Mouse (Mus musculus) midbrain, embryonic 14.5 days (tissue): ENCODE data around the gene Olfr1106. TPM values are rescaled to one million over a fixed set of nuclear protein-coding genes. Genes with fewer than 3 reads are reported as not detected.

ENCODE experiments used
- ATAC-seq: fragments of 200-750 bp; cut with Nextera tagmentation; 2 replicates; pipeline ENCODE4 v1.8.0; 2017; ENCODE audit warnings: moderate number of reproducible peaks, moderate library complexity; ENCODE audit not compliant: low FRiP score, low TSS enrichment
- DNase-seq: peaks from one replicate; pipeline ENCODE4 v3.0.0-alpha.2; 2015
- H3K27ac ChIP-seq: fragments of 300-500 bp; sonication (generic); replicated peaks from 2 replicates; pipeline ENCODE4 v1.5.1; 2014; ENCODE audit warnings: mild to moderate bottlenecking, low read depth, low read length, moderate library complexity
- H3K27me3 ChIP-seq: fragments of 300-500 bp; sonication (generic); 2 replicates; pipeline ENCODE4 v1.6.1; 2014; ENCODE audit warnings: low read length, control low read depth, mixed read lengths; ENCODE audit not compliant: control insufficient read depth, insufficient read depth
- H3K36me3 ChIP-seq: fragments of 300-500 bp; sonication (generic); 2 replicates; pipeline ENCODE4 v1.6.1; 2014; ENCODE audit warnings: low read length, control low read depth; ENCODE audit not compliant: control insufficient read depth, insufficient read depth
- H3K4me1 ChIP-seq: fragments of 300-500 bp; sonication (generic); 2 replicates; pipeline ENCODE4 v1.6.1; 2014; ENCODE audit warnings: mild to moderate bottlenecking, antibody characterized with exemption, low read length, control low read depth; ENCODE audit not compliant: control insufficient read depth, insufficient read depth
- H3K4me2 ChIP-seq: fragments of 300-500 bp; sonication (generic); 2 replicates; pipeline ENCODE4 v1.6.1; 2014; ENCODE audit warnings: mild to moderate bottlenecking, low read length, moderate library complexity
- H3K4me3 ChIP-seq: fragments of 300-500 bp; sonication (generic); replicated peaks from 2 replicates; pipeline ENCODE4 v1.5.1; 2014; ENCODE audit warnings: low read depth, low read length
- H3K9ac ChIP-seq: fragments of 300-500 bp; sonication (generic); replicated peaks from 2 replicates; pipeline ENCODE4 v1.6.1; 2014; ENCODE audit warnings: mild to moderate bottlenecking, low read length, moderate library complexity
- H3K9me3 ChIP-seq: fragments of 300-500 bp; sonication (generic); 2 replicates; pipeline ENCODE4 v1.6.1; 2016; ENCODE audit warnings: low read length, control low read depth, mixed read lengths; ENCODE audit not compliant: control insufficient read depth
- WGBS: fragments of 180-500 bp; shearing (Covaris S2); extraction: QIAGEN DNeasy Blood & Tissue Kit; methylation state at CpG from one replicate; pipeline ENCODE4 v1.1.7; 2014; 5-methylcytosine and 5-hydroxymethylcytosine counted together
- polyA plus RNA-seq: library from polyadenylated mRNA; unstranded; fragments of >200 nt; fragmentation: Nextera tagmentation; extraction: Ambion mirVana; gene quantifications from 2 replicates; pipeline ENCODE4 v1.2.1, GENCODE M21; 2014

Gene Olfr1106
- polyA plus RNA-seq, result not detected in 2 replicates

DNA sequence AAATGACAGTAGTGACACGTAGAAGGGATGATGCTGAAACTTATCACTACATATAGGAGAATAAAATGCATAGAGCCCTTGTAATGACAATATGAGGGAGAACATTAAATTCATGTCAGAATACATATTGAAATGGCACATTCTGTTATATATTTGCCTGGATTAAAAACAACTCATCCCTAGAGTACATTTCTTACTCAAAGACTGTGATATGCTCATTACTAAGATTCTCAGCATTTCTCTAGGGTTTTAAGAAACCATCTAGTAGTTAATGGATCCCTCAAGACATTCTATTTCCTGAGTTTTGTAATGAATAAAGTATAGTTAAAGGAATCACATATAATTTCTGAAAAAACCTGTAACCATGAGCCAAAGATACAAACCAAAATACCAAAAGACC, at the start of gene Olfr1106:
TSS of gene Olfr1106 (minus strand) at position 101 of the 400 bp plus-strand sequence.
- no peaks in the 10 kb centered on the region for H3K36me3 ChIP-seq
- ATAC-seq, result no peak
- H3K9me3 ChIP-seq, result no peaks in the 10 kb centered on the region
- no peak for DNase-seq
- no peaks in the 10 kb centered on the region for H3K27me3 ChIP-seq
- H3K27ac ChIP-seq, result no peak within 1 kb of the TSS
- H3K4me2 ChIP-seq, result no peak within 1 kb of the TSS
- WGBS, result 68% methylated on average over 1 of the region's 1 CpGs
- H3K9ac ChIP-seq, result no peak within 1 kb of the TSS
- H3K4me3 ChIP-seq, result no peak within 1 kb of the TSS
- H3K4me1 ChIP-seq, result no peaks in the 10 kb centered on the region

DNA sequence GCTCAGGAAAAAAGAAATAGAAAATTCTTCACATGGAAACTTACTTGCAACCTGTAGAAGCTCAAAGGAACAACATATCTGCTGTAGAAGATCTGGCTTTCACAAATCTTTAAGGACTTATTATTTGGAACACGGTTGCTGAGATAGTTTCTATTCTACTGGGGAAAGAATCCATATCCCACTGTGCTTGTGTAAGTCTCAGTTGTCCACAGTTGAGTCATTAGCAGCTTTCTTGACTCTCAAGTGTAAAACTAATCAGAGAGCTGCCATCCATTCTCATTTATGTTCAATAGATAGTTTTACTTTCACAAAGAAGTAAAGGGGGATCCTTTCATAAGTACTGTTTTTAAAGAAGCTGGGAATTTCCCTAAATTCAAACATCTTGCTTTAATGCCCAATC, 43.8 kb upstream of the Olfr1106 start, which contains the start of gene Olfr1109:
TSS of gene Olfr1109 (minus strand) at position 101 of the 400 bp plus-strand sequence.
- Histone ChIP-seq H3K4me3 (no peak within 1 kb of the TSS), H3K9me3 (no peaks in the 10 kb centered on the region), H3K9ac (no peak within 1 kb of the TSS), H3K27me3 (no peaks in the 10 kb centered on the region), H3K4me1 (no peaks in the 10 kb centered on the region), H3K36me3 (no peaks in the 10 kb centered on the region), H3K4me2 (no peak within 1 kb of the TSS), H3K27ac (no peak within 1 kb of the TSS)
- DNase-seq (no peak), ATAC-seq (no peak)
- WGBS, result 72% methylated on average over 1 of the region's 1 CpGs

DNA sequence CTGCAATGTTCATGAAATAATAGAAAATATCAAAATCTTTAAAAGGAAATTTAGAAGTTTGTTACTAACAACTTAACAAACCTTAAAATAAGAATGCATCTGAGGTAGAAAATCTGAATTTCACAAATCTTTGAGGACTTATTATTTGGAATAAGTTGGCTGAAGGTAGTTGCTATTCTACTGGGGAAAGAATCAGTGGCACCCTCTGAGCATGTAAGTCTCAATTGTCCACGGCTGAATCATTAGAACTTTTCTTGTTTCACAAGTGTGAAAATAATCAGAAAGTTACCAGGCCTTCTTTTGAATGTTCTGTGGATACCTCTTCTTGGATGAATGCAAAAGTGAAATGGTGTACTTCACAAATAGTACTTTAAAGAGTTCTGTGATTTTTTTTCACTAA, 23.6 kb upstream of the Olfr1106 start, which contains the start of gene Olfr1107:
TSS of gene Olfr1107 (minus strand) at position 101 of the 400 bp plus-strand sequence.
- H3K27ac ChIP-seq, result no peak within 1 kb of the TSS
- H3K9me3 ChIP-seq, result no peaks in the 10 kb centered on the region
- DNase-seq (no peak), ATAC-seq (no peak)
- H3K4me3 ChIP-seq, result no peak within 1 kb of the TSS
- no peak within 1 kb of the TSS for H3K9ac ChIP-seq
- no peaks in the 10 kb centered on the region for H3K27me3 ChIP-seq
- no peaks in the 10 kb centered on the region for H3K4me1 ChIP-seq
- H3K4me2 ChIP-seq, result no peak within 1 kb of the TSS
- no peaks in the 10 kb centered on the region for H3K36me3 ChIP-seq
- 82% methylated on average over 1 of the region's 1 CpGs for WGBS

DNA sequence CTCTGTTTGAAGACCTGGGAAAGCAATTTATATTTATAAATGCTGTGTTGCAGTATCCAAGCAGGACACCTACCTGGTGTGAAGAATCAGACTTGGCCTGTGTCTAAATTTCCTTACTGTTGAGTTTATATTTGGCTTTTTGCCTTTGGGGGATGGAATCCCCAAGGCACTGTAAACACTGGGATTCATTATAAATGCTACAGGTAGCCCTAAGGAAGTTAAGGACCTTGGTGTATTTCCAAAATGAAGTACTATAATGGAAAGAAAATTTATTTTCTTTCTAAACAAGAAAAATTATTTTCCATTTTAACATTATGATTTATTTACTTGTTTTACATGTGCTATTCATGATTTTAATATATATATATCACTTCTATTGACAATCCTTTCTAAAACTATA, 15.6 kb downstream of the Olfr1106 start, which contains the start of gene Olfr1105:
TSS of gene Olfr1105 (minus strand) at position 101 of the 400 bp plus-strand sequence.
- Histone ChIP-seq H3K27ac (no peak within 1 kb of the TSS), H3K36me3 (no peaks in the 10 kb centered on the region), H3K9ac (no peak within 1 kb of the TSS), H3K9me3 (no peaks in the 10 kb centered on the region), H3K4me2 (no peak within 1 kb of the TSS), H3K4me3 (no peak within 1 kb of the TSS), H3K27me3 (no peaks in the 10 kb centered on the region), H3K4me1 (no peaks in the 10 kb centered on the region)
- DNase-seq (no peak), ATAC-seq (no peak)

DNA sequence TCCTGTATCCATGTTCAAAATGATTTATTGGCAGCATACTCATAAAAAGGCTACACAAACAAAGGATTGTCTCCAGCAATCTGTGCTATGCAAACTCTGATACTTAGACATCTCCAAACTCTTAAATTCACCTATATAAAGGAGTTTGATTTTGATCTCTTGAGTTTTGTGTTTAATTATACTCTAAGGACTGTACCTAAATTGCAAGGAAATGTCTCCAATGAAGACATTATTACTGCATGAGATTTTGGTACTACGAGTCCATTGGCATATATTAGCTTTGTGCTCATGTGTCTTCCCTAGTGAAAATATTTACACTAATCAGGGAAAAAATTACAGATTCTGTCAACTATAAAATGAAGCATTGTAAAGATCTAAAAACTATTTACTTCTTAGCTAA, 25.1 kb downstream of the Olfr1106 start, which contains the start of gene Olfr1104:
TSS of gene Olfr1104 (minus strand) at position 101 of the 400 bp plus-strand sequence.
- H3K27ac ChIP-seq, result no peak within 1 kb of the TSS
- no peaks in the 10 kb centered on the region for H3K36me3 ChIP-seq
- no peaks in the 10 kb centered on the region for H3K9me3 ChIP-seq
- no peak for DNase-seq
- H3K4me2 ChIP-seq, result no peak within 1 kb of the TSS
- no peaks in the 10 kb centered on the region for H3K4me1 ChIP-seq
- WGBS, result 88% methylated on average over 1 of the region's 1 CpGs
- ATAC-seq, result no peak
- no peaks in the 10 kb centered on the region for H3K27me3 ChIP-seq
- H3K9ac ChIP-seq, result no peak within 1 kb of the TSS
- H3K4me3 ChIP-seq, result no peak within 1 kb of the TSS

DNA sequence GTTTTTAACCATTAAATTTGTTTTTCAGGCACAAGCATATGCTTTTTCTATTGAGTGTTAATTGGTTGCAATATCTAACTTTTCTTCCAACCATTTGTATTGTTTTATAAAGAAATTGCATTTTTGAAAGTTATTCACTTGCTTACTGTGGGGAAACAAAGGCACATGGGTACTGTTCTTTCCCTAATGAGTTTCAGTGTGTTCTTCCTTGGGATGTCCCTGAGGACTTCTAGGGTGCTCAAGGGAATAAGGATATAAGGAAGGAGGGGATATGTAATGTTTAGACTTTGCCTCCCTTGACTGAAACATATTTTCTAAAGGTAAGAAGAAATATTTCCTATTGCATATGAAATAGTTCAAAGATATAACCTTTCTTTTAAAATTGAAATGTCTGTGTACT, 54.0 kb downstream of the Olfr1106 start, which contains the start of gene Olfr1102:
TSS of gene Olfr1102 (plus strand) at position 301 of the 400 bp plus-strand sequence.
- no peaks in the 10 kb centered on the region for H3K36me3 ChIP-seq
- H3K4me3 ChIP-seq, result no peak within 1 kb of the TSS
- no peak within 1 kb of the TSS for H3K4me2 ChIP-seq
- ATAC-seq (no peak), DNase-seq (no peak)
- no peaks in the 10 kb centered on the region for H3K9me3 ChIP-seq
- H3K27ac ChIP-seq, result no peak within 1 kb of the TSS
- no peaks in the 10 kb centered on the region for H3K4me1 ChIP-seq
- no peaks in the 10 kb centered on the region for H3K27me3 ChIP-seq
- H3K9ac ChIP-seq, result no peak within 1 kb of the TSS

Other genes with a start within 250 kb of the Olfr1106 start
- gene Olfr141, start 242.3 kb downstream of the Olfr1106 start, polyA plus RNA-seq, result not detected in 2 replicates
- gene Olfr1094, start 227.6 kb downstream of the Olfr1106 start, polyA plus RNA-seq, result not detected in 2 replicates
- gene Olfr1095, start 200.6 kb downstream of the Olfr1106 start, polyA plus RNA-seq, result not detected in 2 replicates
- not detected in 2 replicates for gene Gm13723, start 177.5 kb downstream of the Olfr1106 start, polyA plus RNA-seq
- gene Olfr1097, start 160.1 kb downstream of the Olfr1106 start, polyA plus RNA-seq, result not detected in 2 replicates
- gene Olfr1098, start 127.7 kb downstream of the Olfr1106 start, polyA plus RNA-seq, result not detected in 2 replicates
- not detected in 2 replicates for gene Olfr1099, start 91.6 kb downstream of the Olfr1106 start, polyA plus RNA-seq
- gene Olfr1100, start 72.3 kb downstream of the Olfr1106 start, polyA plus RNA-seq, result not detected in 2 replicates
- gene Olfr1101, start 61.1 kb downstream of the Olfr1106 start, polyA plus RNA-seq, result not detected in 2 replicates
- not detected in 2 replicates for gene Olfr1102, start 53.9 kb downstream of the Olfr1106 start, polyA plus RNA-seq
- not detected in 2 replicates for gene Olfr1104, start 25.2 kb downstream of the Olfr1106 start, polyA plus RNA-seq
- not detected in 2 replicates for gene Olfr1105, start 15.7 kb downstream of the Olfr1106 start, polyA plus RNA-seq
- not detected in 2 replicates for gene Olfr1107, start 23.5 kb upstream of the Olfr1106 start, polyA plus RNA-seq
- gene Olfr1109, start 43.7 kb upstream of the Olfr1106 start, polyA plus RNA-seq, result not detected in 2 replicates
- not detected in 2 replicates for gene Olfr259, start 62.3 kb upstream of the Olfr1106 start, polyA plus RNA-seq
- not detected in 2 replicates for gene Olfr1110, start 88.0 kb upstream of the Olfr1106 start, polyA plus RNA-seq
- not detected in 2 replicates for gene Olfr1111, start 100.4 kb upstream of the Olfr1106 start, polyA plus RNA-seq
- gene Olfr1112, start 135.5 kb upstream of the Olfr1106 start, polyA plus RNA-seq, result not detected in 2 replicates
- not detected in 2 replicates for gene Olfr1113, start 156.7 kb upstream of the Olfr1106 start, polyA plus RNA-seq
- not detected in 2 replicates for gene Olfr1115, start 195.7 kb upstream of the Olfr1106 start, polyA plus RNA-seq
- not detected in 2 replicates for gene Olfr1116, start 215.3 kb upstream of the Olfr1106 start, polyA plus RNA-seq